Mouse (Mus musculus): ENCODE measurements around the gene Casp14. TPM values are rescaled to one million over a fixed set of nuclear protein-coding genes. Genes with fewer than 3 reads are reported as not detected.
"Not testable (repeated sequence)": the region's sequence is repeated elsewhere in the genome, so short reads cannot be mapped to it uniquely, and the experiment has no call there.

Gene Casp14
- polyA plus RNA-seq, 1 experiment: 0.63 TPM

DNA sequence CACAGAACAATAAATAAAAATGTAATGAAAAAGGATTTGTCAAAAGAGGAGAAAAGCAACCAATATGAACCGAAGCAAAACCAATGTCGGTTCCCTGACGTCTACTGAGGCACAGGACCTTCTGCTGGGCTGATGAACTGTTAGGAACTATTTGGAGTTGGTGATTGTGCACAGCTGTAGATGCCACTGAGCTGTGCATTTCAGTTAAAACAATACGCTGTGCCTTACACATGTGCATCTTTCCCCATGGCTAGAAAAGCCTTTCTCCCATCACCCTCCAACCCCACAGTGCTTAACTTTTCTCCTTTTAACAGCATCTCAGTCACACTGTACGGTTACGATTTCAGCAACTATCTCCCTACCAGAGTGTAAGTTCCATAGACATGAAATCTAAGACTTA, 28.1 kb downstream of the Casp14 start:
- Histone ChIP-seq H3K4me3 (ENCODE audit: insufficient read depth, low read length) (no peak overlapping the region), H3K4me1 (ENCODE audit: control insufficient read depth, insufficient read depth, low read length) (no peaks in the 10 kb centered on the region), H3K27ac (ENCODE audit: insufficient read depth, low read length) (no peak overlapping the region)
- TF ChIP-seq CTCF (IDR thresholded peaks at IDR 0.05; ENCODE audit: borderline replicate concordance, insufficient read depth, low read length) (no peak), POLR2A (IDR thresholded peaks at IDR 0.05; ENCODE audit: low read depth, low read length) (no peak)

DNA sequence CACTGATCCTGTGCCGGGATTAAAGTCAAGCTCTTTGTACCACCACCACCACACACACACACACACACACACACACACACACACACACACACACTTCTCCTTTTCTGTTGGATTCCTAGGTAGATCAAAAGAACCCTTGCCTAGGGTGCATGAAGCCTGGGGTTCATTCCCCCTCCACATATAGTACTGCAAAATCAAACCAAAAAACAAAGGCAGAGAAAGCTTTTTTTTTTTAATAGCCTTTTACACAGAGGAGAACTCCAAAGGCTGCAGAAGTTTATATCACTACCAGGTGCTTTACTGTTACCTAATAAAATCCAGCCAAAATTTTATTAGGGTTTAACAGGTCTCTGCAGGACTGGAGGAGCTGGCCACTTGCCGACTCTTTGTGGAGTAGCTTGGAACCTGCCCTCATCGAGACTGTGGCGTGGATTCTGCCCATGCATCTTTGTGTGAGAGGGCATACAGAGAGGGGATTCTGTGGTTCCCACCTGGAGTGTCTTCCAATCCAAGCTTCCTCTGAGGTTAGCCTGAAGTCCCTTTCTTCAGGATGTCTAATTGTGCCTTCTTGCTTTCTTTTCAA, 31.0 kb downstream of the Casp14 start:
- Histone ChIP-seq H3K27ac (ENCODE audit: insufficient read depth, low read length) (no peak overlapping the region), H3K4me3 (ENCODE audit: insufficient read depth, low read length) (no peak overlapping the region), H3K4me1 (ENCODE audit: control insufficient read depth, insufficient read depth, low read length) (no peaks in the 10 kb centered on the region)
- TF ChIP-seq CTCF (IDR thresholded peaks at IDR 0.05; ENCODE audit: borderline replicate concordance, insufficient read depth, low read length) (no peak), POLR2A (IDR thresholded peaks at IDR 0.05; ENCODE audit: low read depth, low read length) (no peak)

DNA sequence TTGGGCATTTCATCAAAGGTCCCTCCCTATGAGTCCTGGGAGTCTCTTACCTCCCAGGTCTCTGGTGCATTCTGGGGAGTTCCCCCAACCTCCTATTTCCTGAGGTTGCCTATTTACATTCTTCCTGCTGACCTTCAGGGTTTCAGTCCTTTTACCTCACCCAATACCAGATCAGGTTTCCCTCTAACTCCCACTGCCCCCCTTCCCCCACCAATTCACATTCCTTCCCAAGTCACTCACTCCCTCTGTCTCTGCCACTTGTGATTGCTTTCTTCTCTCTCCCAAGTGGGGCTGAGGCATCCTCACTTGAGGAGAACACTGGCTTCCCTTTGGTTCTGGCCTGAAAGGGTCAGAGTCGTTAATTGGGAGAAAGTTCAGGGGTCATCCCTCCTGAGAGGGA, 48.0 kb downstream of the Casp14 start:
- not testable (repeated sequence) for H3K4me1 ChIP-seq (ENCODE audit: control insufficient read depth, insufficient read depth, low read length); H3K27ac ChIP-seq (ENCODE audit: insufficient read depth, low read length); H3K4me3 ChIP-seq (ENCODE audit: insufficient read depth, low read length)

DNA sequence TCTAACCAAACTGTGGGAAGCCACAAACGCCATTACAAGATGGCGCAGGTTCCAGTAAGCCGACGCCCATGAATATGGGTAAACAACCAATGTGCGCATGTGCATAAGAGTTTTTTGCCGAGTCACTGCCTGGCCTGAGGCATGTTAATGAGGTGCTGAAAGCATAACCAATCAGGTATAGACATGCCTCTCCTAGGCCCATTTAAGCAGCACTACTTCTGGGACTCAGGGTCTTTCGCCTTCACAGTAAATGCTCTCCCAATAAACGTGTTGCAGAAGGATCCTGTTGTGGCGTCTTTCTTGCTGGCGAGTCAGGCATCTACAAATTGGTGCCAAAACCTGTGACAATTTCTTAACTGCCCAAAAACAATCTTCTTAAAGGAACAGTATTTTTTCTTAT, 51.4 kb downstream of the Casp14 start:
- peak overlapping the region; percentile 78 for H3K27ac ChIP-seq (ENCODE audit: insufficient read depth, low read length)
- H3K4me3 ChIP-seq (ENCODE audit: insufficient read depth, low read length); H3K4me1 ChIP-seq (ENCODE audit: control insufficient read depth, insufficient read depth, low read length): not testable (repeated sequence)

DNA sequence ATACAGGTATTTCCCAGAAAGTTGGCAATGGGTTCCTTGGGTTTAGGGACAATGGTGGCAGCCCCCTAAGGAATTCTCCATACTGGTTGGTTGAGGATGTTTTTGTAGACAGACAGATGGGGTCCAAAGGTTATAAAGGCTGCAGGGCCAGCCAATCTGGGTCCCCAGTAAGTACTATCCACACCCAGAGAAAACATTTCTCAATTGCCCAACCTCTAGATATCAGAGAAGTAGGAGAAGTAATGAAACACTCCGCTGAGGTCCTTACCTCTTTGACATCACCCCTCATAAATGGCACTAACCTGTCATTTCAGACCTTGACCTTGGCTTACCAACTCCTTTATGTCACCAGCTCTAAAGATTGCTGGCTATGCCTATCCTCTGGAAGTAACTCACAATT, 53.5 kb downstream of the Casp14 start:
- TF ChIP-seq CTCF (IDR thresholded peaks at IDR 0.05; ENCODE audit: borderline replicate concordance, insufficient read depth, low read length): no peak
- no peak for TF ChIP-seq POLR2A (IDR thresholded peaks at IDR 0.05; ENCODE audit: low read depth, low read length)
- Histone ChIP-seq H3K4me1 (ENCODE audit: control insufficient read depth, insufficient read depth, low read length) (no peaks in the 10 kb centered on the region), H3K27ac (ENCODE audit: insufficient read depth, low read length) (no peak overlapping the region), H3K4me3 (ENCODE audit: insufficient read depth, low read length) (no peak overlapping the region)

Other genes with a start within 250 kb of the Casp14 start
- not detected in 2 replicates for gene Olfr1358, start 200.9 kb downstream of the Casp14 start, polyA plus RNA-seq (2011; ENCODE audit: insufficient read length, low read depth, missing spikeins)
- gene Ilvbl, start 143.9 kb downstream of the Casp14 start, polyA plus RNA-seq (2011; ENCODE audit: insufficient read length, low read depth, missing spikeins): 42.7 and 55.5 TPM in 2 replicates
- 50.5 and 52.8 TPM in 2 replicates for gene Syde1, start 126.3 kb downstream of the Casp14 start, polyA plus RNA-seq (2011; ENCODE audit: insufficient read length, low read depth, missing spikeins)
- not detected in 2 replicates for gene Olfr1357, start 100.2 kb downstream of the Casp14 start, polyA plus RNA-seq (2011; ENCODE audit: insufficient read length, low read depth, missing spikeins)
- gene Ccdc105, start 34.8 kb upstream of the Casp14 start, polyA plus RNA-seq (2011; ENCODE audit: insufficient read length, low read depth, missing spikeins): not detected in 2 replicates
- gene Slc1a6, start 62.2 kb upstream of the Casp14 start, polyA plus RNA-seq (2011; ENCODE audit: insufficient read length, low read depth, missing spikeins): 20.8 and 29.1 TPM in 2 replicates
- not detected in 2 replicates for gene Olfr1356, start 133.9 kb upstream of the Casp14 start, polyA plus RNA-seq (2011; ENCODE audit: insufficient read length, low read depth, missing spikeins)
- gene Olfr1355, start 157.2 kb upstream of the Casp14 start, polyA plus RNA-seq (2011; ENCODE audit: insufficient read length, low read depth, missing spikeins): not detected in 2 replicates
- not detected in 2 replicates for gene Olfr1354, start 194.9 kb upstream of the Casp14 start, polyA plus RNA-seq (2011; ENCODE audit: insufficient read length, low read depth, missing spikeins)
- not detected in 2 replicates for gene Olfr8, start 232.3 kb upstream of the Casp14 start, polyA plus RNA-seq (2011; ENCODE audit: insufficient read length, low read depth, missing spikeins)
- not detected in 2 replicates for gene Olfr1353, start 245.0 kb upstream of the Casp14 start, polyA plus RNA-seq (2011; ENCODE audit: insufficient read length, low read depth, missing spikeins)

Data from embryonic fibroblast, embryonic 13.5 days (primary cell).